Mouse (Mus musculus) embryonic fibroblast, embryonic 13.5 days (primary cell): Measurements from ENCODE around the gene Foxn3.

Source experiments
- CTCF ChIP-seq: IDR thresholded peaks from 2 replicates; pipeline ENCODE4 v1.5.1; 2011; ENCODE audit warnings: mild to moderate bottlenecking, control low read depth, low read length, moderate library complexity, borderline replicate concordance; ENCODE audit not compliant: insufficient read depth
- POLR2A ChIP-seq: IDR thresholded peaks from 2 replicates; pipeline ENCODE4 v1.6.1; 2011; ENCODE audit warnings: low read depth, mild to moderate bottlenecking, control low read depth, low read length, moderate library complexity

DNA sequence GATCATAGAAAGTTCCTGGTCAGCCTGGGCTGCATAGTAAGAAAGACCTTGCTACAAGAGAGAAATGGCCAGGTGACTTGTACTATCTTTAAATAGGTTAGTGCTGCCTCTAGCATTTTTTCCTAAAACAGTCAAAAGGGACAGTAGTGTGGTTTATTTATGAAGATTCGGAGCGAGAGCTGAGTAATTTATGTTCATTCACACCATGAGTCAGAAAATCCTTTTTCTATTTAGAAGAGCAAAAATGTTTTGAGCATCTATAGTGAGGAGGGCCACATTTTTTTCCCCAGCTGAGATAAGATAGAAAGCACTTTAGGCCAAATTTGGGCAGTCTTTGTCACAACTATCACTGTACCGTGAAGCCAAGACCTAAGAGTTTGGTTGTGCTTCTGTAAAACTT is 24.0 kb upstream of the Foxn3 start:
- TF ChIP-seq POLR2A (no peak), CTCF (no peak)
